Mouse (Mus musculus): Measurements from ENCODE around the gene Olfr124.

The Olfr124 gene

DNA sequence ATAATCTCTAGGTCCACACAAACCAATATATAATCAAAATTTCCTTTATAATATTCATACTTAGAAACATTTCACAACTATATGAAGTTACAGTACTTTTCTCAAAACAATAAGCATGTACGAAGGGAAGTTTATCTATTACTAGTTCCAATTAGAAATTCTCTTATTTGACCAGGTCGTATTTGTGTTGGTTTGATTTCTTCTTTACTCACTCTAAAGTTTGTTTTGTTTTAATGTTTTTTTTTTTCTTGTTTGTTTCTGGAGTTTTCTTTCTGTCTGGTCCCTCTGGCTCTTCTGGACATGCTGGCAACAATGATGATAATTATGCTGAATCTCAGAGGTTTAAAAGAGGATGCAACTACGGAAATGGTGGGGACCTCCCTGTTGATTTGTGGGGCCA is at the start of gene Olfr124:
Gene Olfr124, plus strand, starts transcription at position 301 of the 400 bp plus-strand sequence.
- DNase-seq (ENCODE audit: low spot score in 2 of 2): no peak

DNA sequence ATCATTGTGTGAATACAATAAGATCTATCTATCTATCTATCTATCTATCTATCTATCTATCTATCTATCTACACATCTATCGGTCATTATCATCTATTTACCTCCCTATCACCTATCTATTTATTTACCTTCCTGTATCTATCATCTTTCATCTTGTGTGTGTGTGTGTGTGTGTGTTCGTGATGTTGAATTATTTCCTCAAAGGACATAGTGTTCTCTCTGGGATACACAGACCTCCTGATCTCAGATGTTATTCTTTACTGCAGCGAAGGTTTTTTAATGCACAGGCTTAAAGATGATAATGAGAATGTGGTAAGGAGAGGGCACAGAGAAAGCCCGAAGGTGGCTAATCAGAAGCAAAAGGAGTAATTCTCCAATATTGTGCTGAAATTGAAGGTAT is 31.4 kb upstream of the Olfr124 start, which contains the start of gene Olfr122:
Gene Olfr122, plus strand, starts transcription at position 301 of the 400 bp plus-strand sequence.
- no peak for DNase-seq (ENCODE audit: low spot score in 2 of 2)

DNA sequence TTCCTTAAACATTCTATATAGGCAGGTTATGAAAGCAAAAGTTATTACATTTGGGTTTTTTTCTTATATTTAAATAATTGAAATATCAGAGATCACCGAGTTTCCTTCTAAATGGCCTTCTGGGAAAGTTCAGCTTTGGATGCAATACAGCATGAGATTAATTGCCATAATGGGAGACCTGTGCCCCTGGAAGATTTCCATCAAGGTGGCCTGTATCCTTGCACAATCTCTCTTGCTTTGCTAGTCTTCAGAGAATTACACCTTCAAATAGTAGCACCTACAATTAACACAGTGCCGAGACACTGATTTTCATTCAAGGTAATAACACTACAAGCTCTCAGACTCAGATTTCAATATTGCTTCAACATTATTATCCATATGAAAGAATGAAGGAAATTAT is 6.5 kb upstream of the Olfr124 start, which contains the start of gene Olfr123:
Gene Olfr123, plus strand, starts transcription at position 301 of the 400 bp plus-strand sequence.
- DNase-seq (ENCODE audit: low spot score in 2 of 2): no peak

DNA sequence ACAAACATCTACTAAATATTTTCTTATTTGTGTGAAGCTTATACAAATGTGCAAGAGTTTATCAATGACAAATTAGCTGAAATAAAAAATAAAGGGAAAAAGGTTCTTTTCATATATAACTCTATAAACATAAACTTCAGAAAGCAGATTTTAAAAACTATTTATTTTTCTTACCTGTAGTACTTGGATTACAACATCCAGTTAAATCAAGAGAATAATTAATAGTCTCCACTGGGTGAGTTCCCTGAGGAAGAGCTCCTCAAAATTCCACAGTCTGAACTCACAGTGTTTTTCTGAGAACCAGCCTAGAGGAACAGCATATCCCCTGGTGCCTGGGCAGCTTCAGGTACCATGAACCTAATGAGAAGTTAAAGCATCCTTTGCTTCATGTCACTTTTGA is 33.0 kb downstream of the Olfr124 start, which contains the start of gene Olfr125:
Gene Olfr125, plus strand, starts transcription at position 301 of the 400 bp plus-strand sequence.
- no peak for DNase-seq (ENCODE audit: low spot score in 2 of 2)

DNA sequence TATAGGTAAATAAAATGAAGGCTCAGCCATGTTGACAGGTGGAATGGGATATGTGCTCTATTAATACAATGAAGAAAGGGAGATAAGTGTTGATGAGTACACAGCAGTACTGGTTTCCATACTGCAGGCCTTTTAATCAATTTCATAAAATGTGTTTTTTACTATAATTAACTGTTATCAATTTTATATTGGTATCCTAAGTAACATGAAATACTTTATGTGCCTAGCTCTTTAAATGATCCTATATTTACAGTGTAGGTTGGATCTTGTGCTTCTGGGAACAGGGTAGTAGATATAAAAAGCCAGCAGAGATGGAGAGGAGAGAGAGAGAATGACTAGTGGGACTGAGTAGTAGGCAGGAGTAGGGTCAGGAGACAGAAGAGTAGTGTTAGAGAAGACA is 47.5 kb downstream of the Olfr124 start, which contains the start of gene Olfr126:
Gene Olfr126, plus strand, starts transcription at position 301 of the 400 bp plus-strand sequence.
- no peak for DNase-seq (ENCODE audit: low spot score in 2 of 2)
